Mouse (Mus musculus) adipocyte (in vitro differentiated cells): ENCODE results near the gene Noc2l.

ENCODE experiments used
- DNase-seq: peaks from one replicate; pipeline ENCODE4 v3.0.0-alpha.2; 2016; ENCODE audit warnings: low spot score

The Noc2l gene

GRCm38 (mm10) chr4:156235808-156236533, at the start of gene Noc2l:
Gene Noc2l (plus strand): TSS chr4:156236010.
- DNase-seq, result peak; percentile 84

GRCm38 (mm10) chr4:156188162-156188810, 47.5 kb upstream of the Noc2l start:
- DNase-seq, result no peak

GRCm38 (mm10) chr4:156188811-156189323, 46.9 kb upstream of the Noc2l start:
- DNase-seq, result no peak

GRCm38 (mm10) chr4:156192421-156193199, 43.2 kb upstream of the Noc2l start:
- DNase-seq, result no peak

GRCm38 (mm10) chr4:156193200-156193590, 42.6 kb upstream of the Noc2l start:
- no peak for DNase-seq

GRCm38 (mm10) chr4:156193906-156194305, 41.9 kb upstream of the Noc2l start:
- no peak for DNase-seq

- no peak for DNase-seq
Observed at GRCm38 (mm10) chr4:156194346-156194745, 41.5 kb upstream of the Noc2l start.

- DNase-seq, result no peak
Observed at GRCm38 (mm10) chr4:156195927-156196870, 39.6 kb upstream of the Noc2l start.

- peak; percentile 50 for DNase-seq
Observed at GRCm38 (mm10) chr4:156197131-156197828, 38.5 kb upstream of the Noc2l start, which contains the start of gene Agrn. Gene Agrn (minus strand): TSS chr4:156197488.

- DNase-seq, result peak; percentile 86
Observed at GRCm38 (mm10) chr4:156197829-156198205, 38.0 kb upstream of the Noc2l start.

- peak; percentile 42 for DNase-seq
Observed at GRCm38 (mm10) chr4:156200623-156201475, 35.0 kb upstream of the Noc2l start, which contains the start of gene Isg15. Gene Isg15 (minus strand): TSS chr4:156200818.

GRCm38 (mm10) chr4:156202462-156202893, 33.3 kb upstream of the Noc2l start:
- no peak for DNase-seq

GRCm38 (mm10) chr4:156203001-156203412, 32.8 kb upstream of the Noc2l start, which contains the start of gene AW011738:
Gene AW011738 (plus strand): TSS chr4:156203304.
- DNase-seq, result no peak

GRCm38 (mm10) chr4:156203413-156204131, 32.2 kb upstream of the Noc2l start:
- DNase-seq, result no peak

- no peak for DNase-seq
Observed at GRCm38 (mm10) chr4:156208872-156209271, 26.9 kb upstream of the Noc2l start.

GRCm38 (mm10) chr4:156209963-156210635, 25.7 kb upstream of the Noc2l start:
- DNase-seq, result no peak

GRCm38 (mm10) chr4:156213134-156213533, 22.7 kb upstream of the Noc2l start:
- no peak for DNase-seq

GRCm38 (mm10) chr4:156215649-156216048, 20.2 kb upstream of the Noc2l start, which contains the start of gene Perm1:
Gene Perm1 (plus strand): TSS chr4:156215868.
- DNase-seq, result peak; percentile 74
